Mouse (Mus musculus): ENCODE results near the gene Foxn1. TPM values are rescaled to one million over a fixed set of nuclear protein-coding genes. Genes with fewer than 3 reads are reported as not detected.

Foxn1 gene
- polyA plus RNA-seq, 1 experiment from 2014 or later, result not detected

GRCm38 (mm10) chr11:78427655-78428054 is 41.3 kb upstream of the Foxn1 start:
- TF ChIP-seq CTCF (IDR thresholded peaks at IDR 0.05) (no peak), EP300 (IDR thresholded peaks at IDR 0.05) (no peak)
- no peak overlapping the region for H3K9ac ChIP-seq (replicated peaks; ENCODE audit: low read depth)
- no peak for DNase-seq (ENCODE audit: low spot score)
- H3K4me1 ChIP-seq (ENCODE audit: insufficient read depth, low read depth, low read length), result no peaks in the 10 kb centered on the region
- H3K36me3 ChIP-seq (ENCODE audit: insufficient read depth, low read length), result no peaks in the 10 kb centered on the region
- H3K27me3 ChIP-seq (replicated peaks; ENCODE audit: insufficient read depth, low read length), result no peaks in the 10 kb centered on the region
- no peak overlapping the region for H3K4me3 ChIP-seq (ENCODE audit: low read depth, low read length)
- no peaks in the 10 kb centered on the region for H3K9me3 ChIP-seq (ENCODE audit: low read length)
- WGBS, result 88% methylated on average over 6 of the region's 6 CpGs
- no peak overlapping the region for H3K27ac ChIP-seq (ENCODE audit: low read length)
- no peak for ATAC-seq
- no peak overlapping the region for H3K4me2 ChIP-seq (replicated peaks; ENCODE audit: low read depth, low read length)

DNA sequence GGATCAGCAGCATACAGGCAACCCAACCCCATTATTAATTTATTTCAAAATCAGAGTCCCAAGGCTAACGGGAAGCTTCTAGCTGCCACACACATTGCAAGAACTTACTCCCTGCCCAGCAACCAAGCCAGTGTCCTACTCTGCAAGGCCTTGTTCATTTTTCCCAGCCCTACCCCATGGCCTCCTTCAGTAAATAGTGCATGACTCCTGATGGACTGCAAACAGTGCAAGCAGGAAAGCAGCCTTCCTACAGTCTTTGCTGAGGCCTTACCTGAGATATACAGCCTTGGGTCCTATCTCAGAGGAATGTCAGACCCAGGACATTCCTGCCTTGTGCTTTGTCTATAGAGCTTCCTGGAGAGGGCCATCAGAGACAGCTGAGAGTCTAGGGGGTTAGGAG is 39.2 kb upstream of the Foxn1 start:
- no peak overlapping the region for H3K4me3 ChIP-seq (ENCODE audit: low read depth, low read length)
- H3K4me2 ChIP-seq (replicated peaks; ENCODE audit: low read depth, low read length), result no peak overlapping the region
- H3K9ac ChIP-seq (replicated peaks; ENCODE audit: low read depth), result no peak overlapping the region
- TF ChIP-seq CTCF (IDR thresholded peaks at IDR 0.05), result no peak
- TF ChIP-seq EP300 (IDR thresholded peaks at IDR 0.05), result no peak
- H3K9me3 ChIP-seq (ENCODE audit: low read length), result no peaks in the 10 kb centered on the region
- H3K4me1 ChIP-seq (ENCODE audit: insufficient read depth, low read depth, low read length), result no peaks in the 10 kb centered on the region
- no peaks in the 10 kb centered on the region for H3K36me3 ChIP-seq (ENCODE audit: insufficient read depth, low read length)
- WGBS, result 71% methylated on average over 1 of the region's 1 CpGs
- H3K27ac ChIP-seq (ENCODE audit: low read length), result no peak overlapping the region
- ATAC-seq, result no peak
- no peak for DNase-seq (ENCODE audit: low spot score)
- no peaks in the 10 kb centered on the region for H3K27me3 ChIP-seq (replicated peaks; ENCODE audit: insufficient read depth, low read length)

DNA sequence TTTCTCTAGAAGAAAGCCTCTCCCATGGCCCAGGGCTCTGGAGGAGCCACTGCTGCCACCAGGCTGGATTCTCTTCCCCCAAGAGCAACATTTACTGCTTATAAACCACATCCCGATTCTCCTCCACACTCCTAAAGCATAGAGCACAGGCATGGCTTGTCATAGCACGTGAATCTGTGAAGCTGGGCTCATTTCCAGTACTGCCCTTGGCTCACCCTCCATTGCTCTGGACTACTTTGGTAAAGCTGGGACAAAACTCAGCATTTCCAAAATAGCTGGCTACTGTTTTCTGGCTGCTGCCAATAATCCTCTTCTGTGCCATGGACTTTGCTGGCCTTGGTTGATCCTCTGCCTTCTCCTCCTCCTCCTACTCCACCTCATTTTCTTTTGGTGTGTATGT is 38.0 kb upstream of the Foxn1 start:
- Histone ChIP-seq H3K27me3 (replicated peaks; ENCODE audit: insufficient read depth, low read length) (no peaks in the 10 kb centered on the region), H3K4me2 (replicated peaks; ENCODE audit: low read depth, low read length) (no peak overlapping the region), H3K36me3 (ENCODE audit: insufficient read depth, low read length) (no peaks in the 10 kb centered on the region), H3K27ac (ENCODE audit: low read length) (no peak overlapping the region), H3K4me1 (ENCODE audit: insufficient read depth, low read depth, low read length) (no peaks in the 10 kb centered on the region), H3K4me3 (ENCODE audit: low read depth, low read length) (no peak overlapping the region), H3K9ac (replicated peaks; ENCODE audit: low read depth) (no peak overlapping the region), H3K9me3 (ENCODE audit: low read length) (no peaks in the 10 kb centered on the region)
- peak; percentile 29 for DNase-seq (ENCODE audit: low spot score)
- 61% methylated on average over 2 of the region's 2 CpGs for WGBS
- no peak for ATAC-seq
- TF ChIP-seq CTCF (IDR thresholded peaks at IDR 0.05) (no peak), EP300 (IDR thresholded peaks at IDR 0.05) (no peak)

DNA sequence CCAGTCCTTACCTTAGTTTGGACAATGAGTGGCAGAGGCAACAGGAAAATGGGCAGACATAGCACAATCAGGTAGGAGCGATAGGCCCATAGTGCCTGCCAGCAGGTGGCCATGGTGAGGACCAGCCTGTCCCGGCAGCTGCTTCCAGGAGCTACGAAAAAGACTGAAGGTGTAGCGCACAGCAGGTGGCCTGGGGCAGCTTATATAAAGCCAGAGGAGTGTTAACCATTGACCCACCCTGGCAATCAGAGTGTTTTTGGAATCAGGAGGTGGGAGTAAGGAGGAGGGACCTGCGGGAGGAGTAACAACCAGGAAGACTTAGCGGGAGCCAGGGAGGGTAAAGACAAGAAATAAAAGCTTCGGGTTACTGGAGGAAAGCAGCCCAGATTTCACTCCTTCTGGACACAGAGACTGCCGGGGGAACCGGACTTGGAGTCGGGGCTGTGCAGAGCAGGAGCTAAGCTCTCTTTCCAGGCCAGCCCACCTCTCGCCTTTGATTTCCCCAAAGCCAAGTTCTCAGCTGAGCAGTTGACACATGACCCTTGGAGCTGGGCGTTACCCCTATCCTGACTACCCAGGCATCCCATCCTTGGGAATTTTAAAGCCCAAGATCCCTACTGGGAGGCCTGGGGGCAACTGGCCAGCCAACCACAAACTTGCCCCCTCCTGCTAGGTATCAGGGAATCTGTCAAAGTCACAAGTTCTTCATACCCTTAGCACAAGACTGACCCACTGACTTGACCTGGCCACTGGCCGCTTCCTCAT is 35.9 kb upstream of the Foxn1 start, which contains the start of gene Slc13a2:
Gene Slc13a2 (minus strand): TSS at position 163 of the 765 bp plus-strand sequence.
- Histone ChIP-seq H3K4me3 (ENCODE audit: low read depth, low read length) (no peak within 1 kb of the TSS), H3K4me1 (ENCODE audit: insufficient read depth, low read depth, low read length) (no peaks in the 10 kb centered on the region), H3K27ac (ENCODE audit: low read length) (no peak within 1 kb of the TSS), H3K4me2 (replicated peaks; ENCODE audit: low read depth, low read length) (no peak within 1 kb of the TSS), H3K36me3 (ENCODE audit: insufficient read depth, low read length) (no peaks in the 10 kb centered on the region), H3K27me3 (replicated peaks; ENCODE audit: insufficient read depth, low read length) (no peaks in the 10 kb centered on the region), H3K9me3 (ENCODE audit: low read length) (no peaks in the 10 kb centered on the region), H3K9ac (replicated peaks; ENCODE audit: low read depth) (no peak within 1 kb of the TSS)
- whole genome bisulfite sequencing, result 22% methylated on average over 13 of the region's 13 CpGs
- ATAC-seq (peak; percentile 34; the same call in 1 of the 2 replicates), DNase-seq (ENCODE audit: low spot score) (no peak)
- TF ChIP-seq EP300 (IDR thresholded peaks at IDR 0.05) (no peak), CTCF (IDR thresholded peaks at IDR 0.05) (peak; percentile 43)

- no peak overlapping the region for H3K27ac ChIP-seq (ENCODE audit: low read length)
- peak; percentile 63 for ATAC-seq
Measured at GRCm38 (mm10) chr11:78421201-78422009, 35.0 kb upstream of the Foxn1 start.

GRCm38 (mm10) chr11:78420263-78420889 is 34.0 kb upstream of the Foxn1 start:
- Histone ChIP-seq H3K9ac (replicated peaks; ENCODE audit: low read depth) (no peak overlapping the region), H3K27ac (ENCODE audit: low read length) (no peak overlapping the region), H3K4me1 (ENCODE audit: insufficient read depth, low read depth, low read length) (no peaks in the 10 kb centered on the region), H3K4me3 (ENCODE audit: low read depth, low read length) (no peak overlapping the region), H3K36me3 (ENCODE audit: insufficient read depth, low read length) (no peaks in the 10 kb centered on the region), H3K4me2 (replicated peaks; ENCODE audit: low read depth, low read length) (no peak overlapping the region), H3K27me3 (replicated peaks; ENCODE audit: insufficient read depth, low read length) (no peaks in the 10 kb centered on the region), H3K9me3 (ENCODE audit: low read length) (no peaks in the 10 kb centered on the region)
- ATAC-seq, result no peak
- WGBS, result 48% methylated on average over 12 of the region's 12 CpGs
- no peak for DNase-seq (ENCODE audit: low spot score)
- no peak for TF ChIP-seq EP300 (IDR thresholded peaks at IDR 0.05)
- TF ChIP-seq CTCF (IDR thresholded peaks at IDR 0.05), result no peak

More at GRCm38 (mm10) chr11:78421201-78422009, 35.0 kb upstream of the Foxn1 start:
- no peaks in the 10 kb centered on the region for H3K27me3 ChIP-seq (replicated peaks; ENCODE audit: insufficient read depth, low read length)
- H3K9ac ChIP-seq (replicated peaks; ENCODE audit: low read depth), result no peak overlapping the region
- no peak overlapping the region for H3K4me2 ChIP-seq (replicated peaks; ENCODE audit: low read depth, low read length)
- TF ChIP-seq EP300 (IDR thresholded peaks at IDR 0.05) (no peak), CTCF (IDR thresholded peaks at IDR 0.05) (peak; percentile 23; the same call in 1 of the 2 replicates)
- H3K4me3 ChIP-seq (ENCODE audit: low read depth, low read length), result no peak overlapping the region
- WGBS, result 43% methylated on average over 13 of the region's 13 CpGs
- DNase-seq (ENCODE audit: low spot score), result peak; percentile 55
- no peaks in the 10 kb centered on the region for H3K4me1 ChIP-seq (ENCODE audit: insufficient read depth, low read depth, low read length)
- H3K9me3 ChIP-seq (ENCODE audit: low read length), result no peaks in the 10 kb centered on the region
- H3K36me3 ChIP-seq (ENCODE audit: insufficient read depth, low read length), result no peaks in the 10 kb centered on the region

Data from lung, postnatal 0 days (tissue).